Mouse (Mus musculus) kidney, adult 2 months (tissue): ENCODE measurements at regions not wholly inside any gene's neighbourhood (a gene's known extent, or its start where the extent isn't known, plus 50 kb on each side); places are given as distances from the start of the nearest gene placed in this dataset.

Experiments
- CTCF ChIP-seq: fragments of 200-500 bp; conservative IDR thresholded peaks from 2 replicates; pipeline ENCODE4 v1.5.1; 2011; ENCODE audit warnings: low read depth, mild to moderate bottlenecking, control low read depth, low read length, moderate library complexity, mixed read lengths; ENCODE audit not compliant: insufficient read depth, insufficient read length
- POLR2A ChIP-seq: fragments of 200-500 bp; IDR thresholded peaks from one replicate; pipeline ENCODE4 v1.6.1; 2011; ENCODE audit warnings: low read depth, low read length, control low read depth

DNA sequence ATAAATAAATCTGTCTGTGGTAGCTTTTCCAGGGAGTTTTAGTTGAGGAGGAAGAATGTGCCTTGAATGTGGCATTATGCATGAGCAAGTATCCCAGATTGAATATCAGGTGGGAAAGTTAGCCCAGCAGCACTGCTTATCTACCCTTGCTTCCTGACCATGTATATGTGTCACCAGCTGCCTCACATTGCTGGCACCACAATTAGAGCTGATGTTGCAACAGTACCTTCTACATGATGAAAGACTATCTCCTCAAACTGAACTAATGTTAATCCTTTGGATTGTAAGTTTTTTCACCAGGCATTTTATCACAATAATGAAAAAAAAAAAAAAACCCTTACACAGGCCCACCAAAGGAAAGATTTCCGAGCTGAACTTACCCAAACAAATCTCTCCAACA lies 103.1 kb upstream of the Meox2 start:
- TF ChIP-seq CTCF (no peak), POLR2A (no peak)
